Mouse (Mus musculus) heart, adult 8-10 months (tissue): ENCODE data around the gene Sycp2l. TPM values are rescaled to one million over a fixed set of nuclear protein-coding genes. Genes with fewer than 3 reads are reported as not detected.
A peak's percentile ranks its signal among the peaks of the same experiment; 100 is the strongest.

Experiments used
- DNase-seq: peaks from one replicate; pipeline ENCODE4 v3.0.0; 2022; ENCODE audit warnings: low spot score
- total RNA-seq, 4 experiments: library from RNA; stranded (reverse); gene quantifications; 2 replicates each; pipeline ENCODE4 v1.2.4; 2022

Sycp2l gene
- not detected for total RNA-seq

- no peak for DNase-seq
Measured at GRCm38 (mm10) chr13:41113940-41114339, at the start of gene Sycp2l. Sycp2l (plus strand) TSS chr13:41114307.

GRCm38 (mm10) chr13:41067618-41068017 lies 46.5 kb upstream of the Sycp2l start:
- no peak for DNase-seq

GRCm38 (mm10) chr13:41071617-41072016 lies 42.5 kb upstream of the Sycp2l start:
- DNase-seq = no peak

- DNase-seq = no peak
Measured at GRCm38 (mm10) chr13:41073819-41074218, 40.3 kb upstream of the Sycp2l start.

GRCm38 (mm10) chr13:41077921-41078320 lies 36.2 kb upstream of the Sycp2l start:
- DNase-seq = no peak

- DNase-seq = no peak
Measured at GRCm38 (mm10) chr13:41078690-41079420, 35.3 kb upstream of the Sycp2l start.

- DNase-seq = no peak
Measured at GRCm38 (mm10) chr13:41079421-41079780, 34.7 kb upstream of the Sycp2l start, which contains the start of gene Mak. Mak (minus strand) TSS chr13:41079706.

- no peak for DNase-seq
Measured at GRCm38 (mm10) chr13:41079859-41080258, 34.2 kb upstream of the Sycp2l start.

GRCm38 (mm10) chr13:41080700-41081099 lies 33.4 kb upstream of the Sycp2l start:
- DNase-seq = no peak

- DNase-seq = no peak
Measured at GRCm38 (mm10) chr13:41084521-41084920, 29.6 kb upstream of the Sycp2l start.

GRCm38 (mm10) chr13:41085140-41085539 lies 29.0 kb upstream of the Sycp2l start:
- no peak for DNase-seq

- no peak for DNase-seq
Measured at GRCm38 (mm10) chr13:41088746-41089145, 25.4 kb upstream of the Sycp2l start.

- no peak for DNase-seq
Measured at GRCm38 (mm10) chr13:41091271-41091670, 22.8 kb upstream of the Sycp2l start.

GRCm38 (mm10) chr13:41094160-41094559 lies 19.9 kb upstream of the Sycp2l start:
- DNase-seq = no peak

GRCm38 (mm10) chr13:41097324-41098058 lies 16.6 kb upstream of the Sycp2l start:
- peak; percentile 24 for DNase-seq

- no peak for DNase-seq
Measured at GRCm38 (mm10) chr13:41098325-41098724, 15.8 kb upstream of the Sycp2l start.

GRCm38 (mm10) chr13:41100031-41100430 lies 14.1 kb upstream of the Sycp2l start:
- no peak for DNase-seq

GRCm38 (mm10) chr13:41103841-41104525 lies 10.1 kb upstream of the Sycp2l start:
- DNase-seq = no peak

GRCm38 (mm10) chr13:41105541-41105940 lies 8.6 kb upstream of the Sycp2l start:
- no peak for DNase-seq

- no peak for DNase-seq
Measured at GRCm38 (mm10) chr13:41110935-41111334, 3.2 kb upstream of the Sycp2l start, which contains the start of gene Gcm2. Gcm2 (minus strand) TSS chr13:41111035.

- no peak for DNase-seq
Measured at GRCm38 (mm10) chr13:41119152-41119945, 5.2 kb downstream of the Sycp2l start.
